Mouse (Mus musculus) CD4-positive naive resting alpha-beta T cell, adult 76 days (primary cell): ENCODE data around the gene Bmi1. TPM values are rescaled to one million over a fixed set of nuclear protein-coding genes. Genes with fewer than 3 reads are reported as not detected.

ENCODE experiments used
- total RNA-seq: library from RNA; stranded (reverse); gene quantifications from one replicate; pipeline ENCODE4 v1.2.4, GENCODE M21; 2023

Bmi1 gene
- 42.8 TPM for total RNA-seq

DNA sequence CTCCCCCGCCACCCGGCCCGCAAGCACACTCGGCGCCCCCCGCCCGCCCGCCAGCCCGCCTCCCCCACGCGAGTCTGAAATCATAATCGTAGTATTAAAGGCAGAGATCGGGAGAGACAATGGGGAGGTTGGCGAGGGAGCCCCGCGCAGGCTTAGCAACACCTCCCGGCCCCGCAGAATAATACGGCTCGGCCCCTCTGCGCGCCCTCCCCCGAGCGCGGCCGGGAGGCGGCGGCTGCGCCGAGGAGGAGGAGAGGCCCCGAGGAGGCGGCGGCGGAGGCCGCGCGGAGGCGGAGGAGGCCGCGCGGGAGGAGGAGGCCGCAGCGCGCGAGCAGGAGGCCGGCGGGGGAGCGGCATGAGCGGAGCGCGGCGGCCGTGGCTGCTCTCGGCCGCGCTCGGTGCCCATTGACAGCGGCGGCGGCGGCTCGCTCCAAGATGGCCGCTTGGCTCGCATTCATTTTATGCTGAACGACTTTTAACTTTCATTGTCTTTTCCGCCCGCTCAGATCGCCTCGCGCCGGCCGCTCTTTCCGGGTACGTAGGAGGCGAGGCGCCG is at the start of gene Bmi1:
Gene Bmi1, plus strand, starts transcription at position 83 of the 556 bp plus-strand sequence.

GRCm38 (mm10) chr2:18672133-18672765 is 4.6 kb upstream of the Bmi1 start, which contains the start of gene Commd3:
Commd3 (plus strand) TSS chr2:18672384.

DNA sequence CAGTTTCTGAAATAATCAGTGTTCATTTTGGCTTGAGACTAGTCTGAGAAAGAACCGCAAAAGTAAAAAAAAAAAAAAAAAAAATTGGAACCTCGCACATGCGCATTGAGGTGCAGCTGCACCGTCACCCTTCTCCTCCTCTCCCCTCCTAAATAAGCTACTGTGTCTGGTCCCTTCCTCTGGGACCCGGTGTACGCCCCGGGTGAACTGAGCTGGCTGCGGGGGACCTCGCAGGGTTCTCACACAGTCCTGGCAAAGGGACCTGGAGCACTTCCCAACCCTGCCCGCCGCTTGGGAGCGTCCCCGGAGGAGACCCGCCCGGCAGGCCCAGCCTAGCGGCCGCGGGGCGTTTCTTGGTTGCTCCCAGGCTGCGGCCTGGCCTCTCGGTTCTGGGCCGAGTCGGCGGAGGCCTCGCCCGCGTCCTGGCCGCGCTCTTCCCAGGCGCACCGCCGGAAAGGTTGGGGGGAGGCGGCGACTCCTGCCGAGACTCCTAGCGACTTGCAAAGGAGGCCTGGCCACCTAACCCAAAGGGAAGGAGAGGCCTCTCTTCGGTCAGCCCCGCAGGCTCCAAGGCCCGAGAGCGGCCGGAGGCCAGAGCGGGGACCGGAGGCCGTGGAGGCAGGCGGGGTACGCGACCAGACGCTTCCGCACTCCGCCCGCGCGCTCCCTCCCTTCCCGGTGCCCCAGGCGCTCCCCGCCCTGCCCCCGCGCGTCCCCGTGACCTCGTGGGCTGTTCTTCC is 17.2 kb downstream of the Bmi1 start, which contains the start of gene Spag6:
Gene Spag6, plus strand, starts transcription at position 162 of the 740 bp plus-strand sequence.

Other genes with a start within 250 kb of the Bmi1 start
- 58.9 TPM for gene Commd3, start 4.6 kb upstream of the Bmi1 start, total RNA-seq
- not detected for gene Spag6, start 17.0 kb downstream of the Bmi1 start, total RNA-seq